Mouse (Mus musculus) myocyte (in vitro differentiated cells): ENCODE data around the gene Tlr9. TPM values are rescaled to one million over a fixed set of nuclear protein-coding genes. Genes with fewer than 3 reads are reported as not detected.

Experiments
- H3K27me3 ChIP-seq: one replicate; pipeline ENCODE4 v1.6.1; 2011; ENCODE audit not compliant: control insufficient read depth, insufficient read depth, insufficient read length
- H3K36me3 ChIP-seq: one replicate; pipeline ENCODE4 v1.6.1; 2011; ENCODE audit not compliant: control insufficient read depth, insufficient read depth
- H3K4me2 ChIP-seq: one replicate; pipeline ENCODE4 v1.6.1; 2011; ENCODE audit warnings: low read depth, control low read depth
- H3K4me3 ChIP-seq: one replicate; pipeline ENCODE4 v1.5.1; 2011; ENCODE audit warnings: mild to moderate bottlenecking, control low read depth, moderate library complexity
- H3K79me2 ChIP-seq: one replicate; pipeline ENCODE4 v1.6.1; 2011; ENCODE audit not compliant: control insufficient read depth, insufficient read depth
- H3ac ChIP-seq: one replicate; pipeline ENCODE4 v1.6.1; 2011; ENCODE audit not compliant: control insufficient read depth, insufficient read length
- CEBPB ChIP-seq: IDR thresholded peaks from 2 replicates; pipeline ENCODE4 v1.6.1; 2011; ENCODE audit warnings: mild to moderate bottlenecking, moderate library complexity; ENCODE audit not compliant: poor library complexity, insufficient read depth, severe bottlenecking
- E2F4 ChIP-seq: IDR thresholded peaks from one replicate; pipeline ENCODE4 v1.6.1; 2011; ENCODE audit warnings: mild to moderate bottlenecking, control low read depth, moderate library complexity; ENCODE audit not compliant: insufficient read depth
- MAX ChIP-seq: IDR thresholded peaks from one replicate; pipeline ENCODE4 v1.6.1; 2011; ENCODE audit warnings: low read depth, mild to moderate bottlenecking, control low read depth
- MYOD1 ChIP-seq, 3 experiments: IDR thresholded peaks; one replicate each; pipeline ENCODE4 v1.6.1; 2011; ENCODE audit warnings: control low read depth in 2 of 3, low read depth in 2 of 3, mild to moderate bottlenecking in 2 of 3, moderate library complexity in 1 of 3; ENCODE audit not compliant: insufficient read length in 2 of 3, control insufficient read depth in 1 of 3
- MYOG ChIP-seq, 3 experiments: IDR thresholded peaks; one replicate each; pipeline ENCODE4 v1.6.1; 2011; ENCODE audit warnings: control low read depth in 2 of 3, low read depth in 2 of 3, mild to moderate bottlenecking in 2 of 3; ENCODE audit not compliant: insufficient read length in 2 of 3, control insufficient read depth in 1 of 3, insufficient read depth in 1 of 3
- POLR2A ChIP-seq: IDR thresholded peaks from one replicate; pipeline ENCODE4 v1.6.1; 2011; ENCODE audit warnings: low read depth, mild to moderate bottlenecking, control low read depth, moderate library complexity; ENCODE audit not compliant: insufficient read length
- POLR2AphosphoS2 ChIP-seq: IDR thresholded peaks from one replicate; pipeline ENCODE4 v1.6.1; 2011; ENCODE audit warnings: low read depth, control low read depth; ENCODE audit not compliant: insufficient read length
- REST ChIP-seq: IDR thresholded peaks from one replicate; pipeline ENCODE4 v1.6.1; 2011; ENCODE audit warnings: mild to moderate bottlenecking, control low read depth, moderate library complexity; ENCODE audit not compliant: insufficient read depth, insufficient read length
- SRF ChIP-seq: IDR thresholded peaks from one replicate; pipeline ENCODE4 v1.6.1; 2011; ENCODE audit warnings: low read depth; ENCODE audit not compliant: control insufficient read depth, insufficient read length
- TCF12 ChIP-seq: IDR thresholded peaks from one replicate; pipeline ENCODE4 v1.6.1; 2011; ENCODE audit warnings: mild to moderate bottlenecking, control low read depth; ENCODE audit not compliant: poor library complexity, insufficient read depth, severe bottlenecking
- TCF3 ChIP-seq: IDR thresholded peaks from one replicate; pipeline ENCODE4 v1.6.1; 2011; ENCODE audit warnings: low read depth, control low read depth; ENCODE audit not compliant: insufficient read length
- USF1 ChIP-seq: IDR thresholded peaks from one replicate; pipeline ENCODE4 v1.6.1; 2011; ENCODE audit warnings: low read depth, mild to moderate bottlenecking, control low read depth, moderate library complexity
- polyA plus RNA-seq: library from polyadenylated mRNA; unstranded; fragments of >200 nt; fragmentation: generic; extraction: Trizol; gene quantifications from one replicate; pipeline ENCODE4 v1.2.1, GENCODE M21; 2012; ENCODE audit warnings: missing spikeins

Gene Tlr9
- polyA plus RNA-seq, 1 experiment: not detected

DNA sequence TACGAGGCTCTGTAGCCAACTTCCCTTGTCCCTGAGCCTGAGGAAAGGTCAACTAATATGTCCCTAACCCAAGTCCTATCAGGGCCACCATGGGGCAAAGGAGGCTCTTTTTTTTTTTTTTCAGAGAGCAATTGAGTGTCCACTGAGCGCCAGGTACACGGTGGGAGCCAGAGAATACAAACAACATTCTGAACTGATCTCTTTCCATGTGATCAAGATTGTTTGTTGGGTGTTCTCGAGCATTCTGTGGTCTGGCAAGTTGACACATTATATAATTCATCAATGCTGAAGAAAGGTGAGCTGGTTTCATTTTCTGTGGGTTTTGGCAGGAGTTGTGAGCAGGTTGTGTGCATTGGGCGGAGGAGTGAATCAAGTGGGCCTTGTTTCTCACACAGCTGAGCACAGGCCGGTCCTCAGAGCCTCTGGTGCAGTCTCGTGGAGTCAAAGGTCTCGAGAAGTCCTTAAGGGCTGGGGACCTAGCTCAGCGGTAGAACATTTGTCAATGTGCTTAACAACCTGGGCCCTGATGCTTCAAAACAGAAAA, 41.1 kb downstream of the Tlr9 start:
- Histone ChIP-seq H3K79me2 (no peaks in the 10 kb centered on the region), H3K4me2 (no peak overlapping the region), H3ac (no peak overlapping the region), H3K27me3 (peaks cover 8% of the 10 kb centered on the region), H3K36me3 (no peaks in the 10 kb centered on the region), H3K4me3 (no peak overlapping the region)
- TF ChIP-seq E2F4 (no peak), TCF3 (no peak), MAX (no peak), REST (no peak), TCF12 (no peak), SRF (no peak), USF1 (no peak), POLR2AphosphoS2 (no peak), CEBPB (no peak), POLR2A (no peak), MYOG (IDR thresholded peaks at IDR 0.05; ENCODE audit: control insufficient read depth in 1 of 3, insufficient read depth in 1 of 3, insufficient read length in 2 of 3, low read depth in 2 of 3) (no peak), MYOD1 (IDR thresholded peaks at IDR 0.05; ENCODE audit: control insufficient read depth in 1 of 3, insufficient read length in 2 of 3, low read depth in 2 of 3) (no peak)

DNA sequence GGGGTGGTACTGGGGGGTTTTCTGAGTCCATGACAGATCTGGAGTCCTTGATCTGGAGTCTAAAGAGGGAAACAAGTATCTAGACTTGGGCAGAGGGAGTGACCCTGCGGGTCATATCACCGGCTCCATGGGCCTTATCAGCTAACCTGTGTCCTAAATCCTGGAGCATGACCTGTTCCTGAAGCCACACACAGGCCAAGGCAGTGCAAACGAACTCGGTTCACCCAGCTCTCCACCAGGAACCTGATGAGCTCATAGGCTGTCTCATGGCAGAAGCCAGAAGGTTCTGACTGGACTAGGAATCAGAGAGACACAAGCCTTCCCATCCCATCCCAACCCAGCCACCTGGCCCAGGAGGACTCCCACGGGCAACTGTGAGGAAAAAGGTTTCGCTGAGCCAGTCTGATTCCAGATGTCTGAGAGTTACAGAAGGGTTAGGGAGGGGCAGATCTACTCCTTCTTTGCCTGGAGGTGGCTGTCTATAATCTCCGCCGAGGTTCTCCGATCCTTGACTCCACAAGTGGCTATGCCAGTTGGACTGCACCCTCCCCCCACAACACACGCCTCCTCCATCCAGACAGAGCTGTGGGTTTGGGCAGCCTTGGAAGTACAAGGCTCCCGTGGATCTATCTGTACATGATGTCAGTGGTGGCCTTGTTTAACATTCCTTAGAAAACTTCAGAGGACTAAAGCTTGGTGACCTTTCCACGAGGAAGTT, 43.1 kb downstream of the Tlr9 start:
- TF ChIP-seq SRF (no peak), MAX (no peak), CEBPB (no peak), MYOD1 (IDR thresholded peaks at IDR 0.05; ENCODE audit: control insufficient read depth in 1 of 3, insufficient read length in 2 of 3, low read depth in 2 of 3) (no peak), TCF3 (no peak), POLR2AphosphoS2 (no peak), MYOG (IDR thresholded peaks at IDR 0.05; ENCODE audit: control insufficient read depth in 1 of 3, insufficient read depth in 1 of 3, insufficient read length in 2 of 3, low read depth in 2 of 3) (no peak), USF1 (no peak), POLR2A (no peak), TCF12 (no peak), REST (no peak), E2F4 (no peak)
- H3K4me2 ChIP-seq: no peak overlapping the region
- H3K4me3 ChIP-seq: no peak overlapping the region
- H3K36me3 ChIP-seq: no peaks in the 10 kb centered on the region
- H3ac ChIP-seq: no peak overlapping the region
- peaks cover 8% of the 10 kb centered on the region for H3K27me3 ChIP-seq
- H3K79me2 ChIP-seq: no peaks in the 10 kb centered on the region

DNA sequence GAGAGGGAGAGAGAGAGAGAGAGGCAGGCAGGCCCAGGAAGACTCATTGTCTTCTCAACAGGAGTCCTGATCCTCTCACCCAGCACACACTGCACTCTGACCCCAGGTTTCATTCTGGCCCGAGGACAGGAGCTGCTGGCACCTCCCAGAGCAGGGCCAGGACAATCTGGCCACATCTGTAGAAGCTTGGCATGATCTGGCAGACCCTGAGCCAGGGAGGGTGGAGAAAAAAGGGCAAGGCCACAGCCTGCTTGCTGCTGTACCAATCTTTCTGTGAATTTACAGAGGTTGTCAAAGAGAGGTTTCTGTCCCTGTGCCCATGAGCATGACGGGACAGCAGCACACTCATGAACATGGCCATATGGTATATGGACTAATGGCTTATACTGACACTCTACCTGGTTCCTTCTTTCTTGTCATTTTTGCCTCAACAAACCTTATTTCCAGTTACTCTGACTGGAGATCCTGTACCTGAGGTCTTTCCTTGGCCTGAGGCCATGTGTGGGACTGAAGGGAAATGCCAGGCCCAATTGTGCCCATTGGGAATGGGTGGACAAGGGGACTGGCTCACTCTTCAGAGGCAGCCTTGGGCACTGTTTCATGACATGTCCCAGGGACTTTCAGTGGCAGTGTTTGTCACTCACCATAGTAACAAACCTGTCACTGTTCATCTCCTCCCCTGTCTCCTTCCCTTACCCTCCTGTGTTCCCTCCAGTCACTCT, 44.7 kb downstream of the Tlr9 start:
- TF ChIP-seq POLR2A (no peak), TCF3 (no peak), E2F4 (no peak), TCF12 (no peak), MAX (no peak), CEBPB (no peak), SRF (no peak), REST (no peak), MYOD1 (IDR thresholded peaks at IDR 0.05; ENCODE audit: control insufficient read depth in 1 of 3, insufficient read length in 2 of 3, low read depth in 2 of 3) (no peak), POLR2AphosphoS2 (no peak), MYOG (IDR thresholded peaks at IDR 0.05; ENCODE audit: control insufficient read depth in 1 of 3, insufficient read depth in 1 of 3, insufficient read length in 2 of 3, low read depth in 2 of 3) (no peak), USF1 (no peak)
- no peaks in the 10 kb centered on the region for H3K36me3 ChIP-seq
- no peaks in the 10 kb centered on the region for H3K79me2 ChIP-seq
- H3K4me2 ChIP-seq: no peak overlapping the region
- no peaks in the 10 kb centered on the region for H3K27me3 ChIP-seq
- no peak overlapping the region for H3K4me3 ChIP-seq
- H3ac ChIP-seq: no peak overlapping the region

DNA sequence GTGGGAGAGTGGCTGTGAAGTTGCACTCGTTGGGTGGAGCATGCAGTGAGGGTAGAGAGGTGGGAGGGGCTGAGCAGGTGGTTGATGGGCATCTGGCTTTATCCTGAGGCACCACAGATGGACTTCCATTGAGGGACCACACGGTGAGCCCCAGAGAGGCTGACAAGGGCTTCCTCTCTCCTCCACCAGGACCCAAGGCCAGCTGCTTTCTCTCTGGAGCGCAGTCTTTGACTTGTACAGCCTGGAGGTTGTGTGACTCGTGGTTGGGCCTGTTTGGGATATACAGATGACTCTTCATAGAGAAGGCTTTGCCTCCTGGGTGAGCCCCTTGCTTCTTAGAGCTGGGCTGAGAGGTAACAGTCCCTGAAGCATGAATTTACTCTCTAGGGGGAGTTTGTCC, 46.0 kb downstream of the Tlr9 start:
- no peaks in the 10 kb centered on the region for H3K79me2 ChIP-seq
- H3K27me3 ChIP-seq: no peaks in the 10 kb centered on the region
- no peak overlapping the region for H3K4me2 ChIP-seq
- no peak overlapping the region for H3ac ChIP-seq
- TF ChIP-seq POLR2AphosphoS2 (no peak), USF1 (no peak), MYOG (IDR thresholded peaks at IDR 0.05; ENCODE audit: control insufficient read depth in 1 of 3, insufficient read depth in 1 of 3, insufficient read length in 2 of 3, low read depth in 2 of 3) (no peak)
- H3K4me3 ChIP-seq: no peak overlapping the region
- H3K36me3 ChIP-seq: no peaks in the 10 kb centered on the region
